Mouse (Mus musculus) adrenal gland, adult 8-10 months (tissue): ENCODE results near the gene Troap. TPM values are rescaled to one million over a fixed set of nuclear protein-coding genes. Genes with fewer than 3 reads are reported as not detected.

ENCODE experiments used
- DNase-seq: peaks from one replicate; pipeline ENCODE4 v3.0.0; 2022
- microRNA-seq, 2 experiments: library from miRNA; unstranded; fragments of <30 nt; microRNA quantifications; one replicate each; pipeline ENCODE4 v1.2.0; 2022
- total RNA-seq, 4 experiments: library from RNA; stranded (reverse); gene quantifications; 2 replicates each; pipeline ENCODE4 v1.2.4; 2022

The Troap gene
- total RNA-seq, 4 experiments from 2014 or later: 0.22 to 2.3 (median 0.67) TPM

GRCm38 (mm10) chr15:99115065-99115423 is 40.7 kb downstream of the Troap start:
- DNase-seq: no peak

DNA sequence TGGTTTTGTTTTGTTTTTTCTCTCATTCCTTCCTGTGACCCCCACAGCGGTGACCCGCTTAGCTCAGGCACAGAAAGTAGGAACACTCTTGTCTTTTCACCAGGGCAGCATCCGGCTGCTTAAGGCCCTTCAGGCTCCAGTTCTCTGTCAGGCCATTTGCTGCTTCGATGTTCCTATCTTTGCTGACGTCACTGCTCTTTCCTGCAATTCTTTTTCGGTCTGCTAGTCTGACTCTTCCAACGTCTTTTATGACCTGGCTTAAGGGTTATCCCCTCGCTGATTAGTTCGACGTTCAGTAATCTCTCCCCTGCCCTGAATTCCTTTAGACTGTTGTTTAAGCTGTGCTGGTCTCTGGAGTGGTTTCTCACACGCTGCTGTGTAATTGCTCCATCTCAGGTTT is 42.2 kb downstream of the Troap start:
- DNase-seq: no peak

DNA sequence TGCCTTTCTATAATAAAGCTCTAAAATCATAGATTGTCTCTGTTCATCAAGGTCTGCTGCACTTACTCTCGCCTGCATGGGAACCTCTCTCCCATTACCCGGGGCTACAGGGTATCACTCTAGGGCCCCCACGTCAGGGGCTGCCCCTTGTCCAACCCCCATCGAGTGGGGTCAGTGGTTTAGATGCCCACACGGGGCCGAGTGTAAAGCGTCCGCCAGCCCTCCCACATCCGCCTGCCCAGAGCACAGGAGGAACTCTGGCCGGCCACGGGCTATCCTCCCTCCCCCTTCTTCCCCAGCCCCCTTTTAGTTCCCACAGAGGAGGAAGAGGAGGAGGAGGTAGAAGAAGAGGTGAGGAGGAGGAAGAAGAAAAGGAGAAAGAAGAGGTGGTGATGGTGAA is 46.4 kb downstream of the Troap start:
- DNase-seq: no peak

GRCm38 (mm10) chr15:99122642-99123041 is 48.3 kb downstream of the Troap start:
- no peak for DNase-seq

DNA sequence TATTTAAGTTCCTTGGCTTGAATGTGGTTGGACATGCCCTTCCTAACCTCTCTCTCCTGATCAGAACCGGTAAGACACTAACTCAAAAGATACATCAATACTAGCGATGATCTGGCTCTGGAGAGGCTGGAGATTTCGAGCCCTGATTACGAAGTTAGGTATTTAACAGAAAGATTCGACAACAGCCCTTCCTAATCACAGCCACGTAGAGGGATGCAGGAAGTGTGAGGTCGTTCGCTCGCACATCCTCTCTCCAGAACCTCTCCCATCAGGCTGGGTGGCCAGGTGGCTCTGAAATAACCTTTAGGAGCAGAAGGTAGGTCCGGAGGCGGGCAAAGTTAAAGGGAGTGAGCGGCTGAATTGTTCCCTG is 51.3 kb downstream of the Troap start, which contains the start of gene Spats2:
Gene Spats2 (plus strand): TSS at position 206 of the 370 bp plus-strand sequence.
- no peak for DNase-seq

DNA sequence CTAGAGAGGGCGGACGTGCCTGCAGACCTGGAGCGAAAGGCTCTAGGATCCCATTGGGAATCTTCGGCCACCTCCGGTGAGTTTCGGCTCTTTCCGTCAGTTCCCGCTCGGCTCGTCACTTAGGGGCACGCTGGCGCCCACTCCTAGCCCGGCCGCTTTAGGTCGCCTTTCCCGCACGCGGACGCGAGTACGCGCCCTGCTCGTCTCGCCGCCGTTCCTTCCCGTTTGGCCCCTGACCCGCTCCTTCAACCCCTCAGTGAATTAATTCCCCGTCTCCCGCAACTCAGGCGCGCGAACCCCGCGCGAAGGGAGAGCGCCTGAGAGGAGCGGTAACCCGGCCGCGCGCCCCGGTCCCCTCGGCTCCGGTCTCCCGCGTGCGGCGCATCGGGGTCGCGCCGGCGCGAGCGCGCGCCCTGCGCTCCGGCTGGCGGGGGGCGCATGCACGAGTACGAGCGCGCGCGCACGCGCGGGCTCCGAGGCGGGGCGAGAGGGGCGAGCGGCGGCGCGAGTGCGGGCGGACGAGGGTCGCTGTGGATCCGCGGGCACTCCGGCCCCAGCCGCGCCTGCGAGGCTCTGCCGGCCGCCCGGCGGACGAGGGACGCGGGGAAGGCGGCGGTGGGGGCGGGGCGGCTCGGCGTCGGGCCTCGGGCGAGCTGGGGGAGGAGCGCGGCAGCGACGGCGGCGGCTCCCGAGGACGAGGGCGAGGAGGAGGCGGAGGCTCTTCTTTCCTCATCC is 51.9 kb downstream of the Troap start:
- peak; percentile 75 for DNase-seq

GRCm38 (mm10) chr15:99126816-99127365 is 52.5 kb downstream of the Troap start:
- no peak for DNase-seq

GRCm38 (mm10) chr15:99127851-99128522 is 53.6 kb downstream of the Troap start:
- no peak for DNase-seq

DNA sequence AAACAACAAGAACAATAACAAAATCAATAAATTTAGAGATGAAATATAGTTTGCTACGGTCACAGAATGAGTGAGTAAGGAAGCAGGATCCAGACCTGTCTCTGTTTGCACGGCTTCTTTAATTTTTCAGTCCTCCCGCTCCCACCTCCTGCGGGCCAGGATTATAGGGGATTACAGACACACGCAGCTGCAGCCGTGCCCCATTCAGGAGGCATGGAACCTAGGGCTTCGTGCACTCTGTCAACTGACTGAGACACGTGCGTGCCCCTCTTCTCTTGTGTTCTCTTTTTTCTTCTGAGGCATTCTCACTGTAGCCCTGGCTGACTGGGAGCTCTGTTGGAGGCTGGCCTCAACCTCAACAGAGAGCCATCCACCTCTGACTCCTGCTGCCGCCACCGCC is 55.1 kb downstream of the Troap start:
- no peak for DNase-seq

- DNase-seq: no peak
These were observed 55.9 kb downstream of the Troap start for GRCm38 (mm10) chr15:99129956-99130910.

Small RNAs within 50 kb of the gene (microRNA-seq; reads per million reads assigned to microRNA genes)
- gene Mir6960: 0 reads per million in 2 experiments

Other genes with a start within 250 kb of the Troap start
- gene Prkag1, start 243.1 kb upstream of the Troap start, total RNA-seq: 10 to 100 TPM; 76.0 to 83.8 (median 79.2) TPM
- 100 to 1,000 TPM in 1 of 4 experiments, 10 to 100 TPM in 3; 61.7 to 114 (median 71.8) TPM for gene Kmt2d, start 203.4 kb upstream of the Troap start, total RNA-seq
- 1 to 10 TPM; 2.8 to 7.2 (median 4.2) TPM for gene Rhebl1, start 180.0 kb upstream of the Troap start, total RNA-seq
- gene Dhh, start 176.0 kb upstream of the Troap start, total RNA-seq: 1 to 10 TPM; 1.8 to 3.8 (median 2.1) TPM
- gene Lmbr1l, start 156.3 kb upstream of the Troap start, total RNA-seq: 10 to 100 TPM; 12.3 to 33.2 (median 27.8) TPM
- gene Tuba1b, start 140.0 kb upstream of the Troap start, total RNA-seq: 100 to 1,000 TPM; 199 to 221 (median 208) TPM
- not detected for gene Gm49450, start 121.0 kb upstream of the Troap start, total RNA-seq
- 100 to 1,000 TPM in 3 of 4 experiments, 10 to 100 TPM in 1; 70.5 to 196 (median 116) TPM for gene Tuba1a, start 120.9 kb upstream of the Troap start, total RNA-seq
- 100 to 1,000 TPM; 207 to 347 (median 262) TPM for gene Tuba1c, start 44.7 kb upstream of the Troap start, total RNA-seq
- 1 to 10 TPM in 2 of 4 experiments, under 1 TPM in 2; 0.81 to 2.2 (median 1.4) TPM for gene Prph, start 19.4 kb upstream of the Troap start, total RNA-seq
- not detected for gene C1ql4, start 13.2 kb downstream of the Troap start, total RNA-seq
- gene Dnajc22, start 18.6 kb downstream of the Troap start, total RNA-seq: 1 to 10 TPM in 2 of 4 experiments, under 1 TPM in 2; 0.37 to 1.6 (median 1.2) TPM
- gene Spats2, start 51.3 kb downstream of the Troap start, total RNA-seq: 10 to 100 TPM; 13.9 to 20.1 (median 17.6) TPM
- gene Kcnh3, start 150.3 kb downstream of the Troap start, total RNA-seq: 1 to 10 TPM in 3 of 4 experiments, under 1 TPM in 1; 0.70 to 1.9 (median 1.5) TPM
- 10 to 100 TPM; 43.9 to 54.3 (median 49.1) TPM for gene Mcrs1, start 177.4 kb downstream of the Troap start, total RNA-seq
- gene Prpf40b, start 220.5 kb downstream of the Troap start, total RNA-seq: 10 to 100 TPM; 46.5 to 76.6 (median 51.2) TPM
- 1 to 10 TPM; 2.6 to 4.5 (median 3.8) TPM for gene Fam186b, start 221.3 kb downstream of the Troap start, total RNA-seq